Mouse (Mus musculus) G1E (cell line): ENCODE measurements at regions not wholly inside any gene's neighbourhood (a gene's known extent, or its start where the extent isn't known, plus 50 kb on each side); places are given as distances from the start of the nearest gene placed in this dataset.

Experiments used
- CTCF ChIP-seq: IDR thresholded peaks from 2 replicates; pipeline ENCODE4 v1.5.1; 2012; ENCODE audit warnings: low read depth, low read length, inconsistent platforms, mixed read lengths
- GATA1 ChIP-seq: IDR thresholded peaks from 2 replicates; pipeline ENCODE4 v1.6.1; 2012; ENCODE audit warnings: borderline replicate concordance, low read length, inconsistent platforms, mixed read lengths
- TAL1 ChIP-seq: conservative IDR thresholded peaks from 2 replicates; pipeline ENCODE4 v1.6.1; 2012; ENCODE audit warnings: low read depth, low read length, inconsistent platforms, mixed read lengths

DNA sequence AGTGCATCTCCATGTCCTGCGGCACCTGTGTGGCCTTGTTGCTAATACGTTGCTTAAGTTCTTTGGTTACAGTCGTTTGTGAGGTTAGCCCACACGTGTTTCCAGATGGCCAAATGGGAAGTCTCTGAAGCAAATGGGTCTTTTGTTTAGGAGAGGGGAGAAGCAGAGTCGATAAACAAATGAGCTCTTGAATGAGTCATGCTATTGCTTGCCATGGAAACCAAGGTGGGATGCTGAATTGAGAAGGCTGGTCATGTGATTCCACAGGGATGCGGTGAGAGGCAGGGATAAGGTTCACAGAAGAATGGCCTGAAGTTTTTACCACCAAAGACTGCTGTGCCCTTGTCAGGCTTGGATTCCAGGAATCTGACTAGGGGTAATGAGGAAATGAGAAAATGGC is 214.8 kb upstream of the Elac2 start:
- TF ChIP-seq CTCF (no peak), GATA1 (no peak), TAL1 (no peak)
